Mouse (Mus musculus) forebrain, embryonic 14.5 days (tissue): ENCODE results near the gene Cacng2. TPM values are rescaled to one million over a fixed set of nuclear protein-coding genes. Genes with fewer than 3 reads are reported as not detected.

Experiments used
- ATAC-seq: fragments of 200-750 bp; cut with Nextera tagmentation; 2 replicates; pipeline ENCODE4 v1.8.0; 2017; ENCODE audit warnings: mild to moderate bottlenecking, moderate library complexity
- DNase-seq: peaks from one replicate; pipeline ENCODE4 v3.0.0-alpha.2; 2015; ENCODE audit warnings: low spot score
- H3K27ac ChIP-seq: fragments of 300-500 bp; sonication (generic); 2 replicates; pipeline ENCODE4 v1.5.1; 2014; ENCODE audit warnings: low read depth, mild to moderate bottlenecking, control low read depth, low read length, moderate library complexity
- H3K27me3 ChIP-seq: fragments of 300-500 bp; sonication (generic); replicated peaks from 2 replicates; pipeline ENCODE4 v1.6.1; 2014; ENCODE audit warnings: low read length, control low read depth, mixed read lengths; ENCODE audit not compliant: control insufficient read depth, insufficient read depth
- H3K36me3 ChIP-seq: fragments of 300-500 bp; sonication (generic); 2 replicates; pipeline ENCODE4 v1.6.1; 2014; ENCODE audit warnings: low read length, control low read depth; ENCODE audit not compliant: control insufficient read depth, insufficient read depth
- H3K4me1 ChIP-seq: fragments of 300-500 bp; sonication (generic); 2 replicates; pipeline ENCODE4 v1.6.1; 2014; ENCODE audit warnings: antibody characterized with exemption, low read length, control low read depth; ENCODE audit not compliant: control insufficient read depth, insufficient read depth
- H3K4me2 ChIP-seq: fragments of 300-500 bp; sonication (generic); 2 replicates; pipeline ENCODE4 v1.6.1; 2014; ENCODE audit warnings: mild to moderate bottlenecking, control low read depth, low read length
- H3K4me3 ChIP-seq: fragments of 300-500 bp; sonication (generic); 2 replicates; pipeline ENCODE4 v1.5.1; 2014; ENCODE audit warnings: low read depth, low read length, control low read depth
- H3K9ac ChIP-seq: fragments of 300-500 bp; sonication (generic); 2 replicates; pipeline ENCODE4 v1.6.1; 2014; ENCODE audit warnings: mild to moderate bottlenecking, low read length, control low read depth, moderate library complexity
- H3K9me3 ChIP-seq: fragments of 300-500 bp; sonication (generic); replicated peaks from 2 replicates; pipeline ENCODE4 v1.6.1; 2016; ENCODE audit warnings: low read length, control low read depth, mixed read lengths; ENCODE audit not compliant: control insufficient read depth
- WGBS: fragments of 180-500 bp; shearing (Covaris S2); extraction: QIAGEN DNeasy Blood & Tissue Kit; methylation state at CpG from one replicate; pipeline ENCODE4 v1.1.7; 2014; 5-methylcytosine and 5-hydroxymethylcytosine counted together
- polyA plus RNA-seq: library from polyadenylated mRNA; unstranded; fragments of >200 nt; fragmentation: Nextera tagmentation; extraction: Ambion mirVana; gene quantifications from 2 replicates; pipeline ENCODE4 v1.2.1, GENCODE M21; 2014

The Cacng2 gene
- polyA plus RNA-seq, 1 experiment from 2014 or later, result 4.7 TPM

- Histone ChIP-seq H3K4me1 (no peaks in the 10 kb centered on the region), H3K27ac (no peak overlapping the region), H3K4me2 (no peak overlapping the region), H3K9me3 (no peaks in the 10 kb centered on the region), H3K36me3 (no peaks in the 10 kb centered on the region), H3K4me3 (no peak overlapping the region), H3K9ac (no peak overlapping the region), H3K27me3 (no peaks in the 10 kb centered on the region)
- DNase-seq (no peak), ATAC-seq (no peak)
- WGBS, result 63% methylated on average over 3 of the region's 3 CpGs
Measured at GRCm38 (mm10) chr15:77977663-77978062, 142.2 kb downstream of the Cacng2 start.

GRCm38 (mm10) chr15:77974165-77974841 is 145.5 kb downstream of the Cacng2 start:
- DNase-seq (no peak), ATAC-seq (no peak)
- Histone ChIP-seq H3K27ac (no peak overlapping the region), H3K36me3 (no peaks in the 10 kb centered on the region), H3K9ac (no peak overlapping the region), H3K4me1 (peaks cover 11% of the 10 kb centered on the region), H3K4me3 (no peak overlapping the region), H3K4me2 (no peak overlapping the region), H3K27me3 (no peaks in the 10 kb centered on the region), H3K9me3 (no peaks in the 10 kb centered on the region)
- WGBS, result 78% methylated on average over 6 of the region's 6 CpGs

- H3K9ac ChIP-seq, result peak within 1 kb of the TSS; percentile 97
- under 1% methylated on average over 72 of the region's 72 CpGs for WGBS
- peak within 1 kb of the TSS; percentile 99 for H3K27ac ChIP-seq
- H3K4me1 ChIP-seq, result peaks cover 14% of the 10 kb centered on the region
- H3K4me3 ChIP-seq, result peak within 1 kb of the TSS; percentile 89
- no peaks in the 10 kb centered on the region for H3K27me3 ChIP-seq
- H3K9me3 ChIP-seq, result no peaks in the 10 kb centered on the region
- ATAC-seq, result peak; percentile 90
- peaks cover 28% of the 10 kb centered on the region for H3K36me3 ChIP-seq
- peak; percentile 98 for DNase-seq
- H3K4me2 ChIP-seq, result peak within 1 kb of the TSS; percentile 98
Measured at GRCm38 (mm10) chr15:77970470-77971292, 149.1 kb downstream of the Cacng2 start, which contains the start of gene Eif3d. TSS of gene Eif3d (minus strand) at chr15:77970813.

GRCm38 (mm10) chr15:77969940-77970469 is 149.8 kb downstream of the Cacng2 start:
- Histone ChIP-seq H3K9me3 (no peaks in the 10 kb centered on the region), H3K4me3 (peak overlapping the region; percentile 89), H3K27me3 (no peaks in the 10 kb centered on the region), H3K4me1 (peaks cover 14% of the 10 kb centered on the region), H3K36me3 (peaks cover 35% of the 10 kb centered on the region), H3K27ac (peak overlapping the region; percentile 99), H3K4me2 (peak overlapping the region; percentile 98), H3K9ac (peak overlapping the region; percentile 97)
- 3% methylated on average over 15 of the region's 15 CpGs for WGBS
- ATAC-seq (no peak), DNase-seq (no peak)

GRCm38 (mm10) chr15:77965117-77965528 is 154.7 kb downstream of the Cacng2 start:
- Histone ChIP-seq H3K4me3 (no peak overlapping the region), H3K27me3 (no peaks in the 10 kb centered on the region), H3K9ac (no peak overlapping the region), H3K9me3 (no peaks in the 10 kb centered on the region), H3K27ac (no peak overlapping the region), H3K4me1 (peaks cover 10% of the 10 kb centered on the region), H3K4me2 (no peak overlapping the region), H3K36me3 (peaks cover 84% of the 10 kb centered on the region)
- no peak for ATAC-seq
- DNase-seq, result no peak
- WGBS, result 86% methylated on average over 9 of the region's 9 CpGs

GRCm38 (mm10) chr15:77962447-77962846 is 157.4 kb downstream of the Cacng2 start:
- Histone ChIP-seq H3K4me1 (no peaks in the 10 kb centered on the region), H3K36me3 (peaks cover 95% of the 10 kb centered on the region), H3K27ac (no peak overlapping the region), H3K9ac (no peak overlapping the region), H3K4me3 (no peak overlapping the region), H3K4me2 (no peak overlapping the region), H3K27me3 (no peaks in the 10 kb centered on the region), H3K9me3 (no peaks in the 10 kb centered on the region)
- WGBS, result 97% methylated on average over 5 of the region's 5 CpGs
- ATAC-seq (no peak), DNase-seq (no peak)

- 86% methylated on average over 6 of the region's 6 CpGs for WGBS
- H3K9ac ChIP-seq, result no peak overlapping the region
- ATAC-seq, result no peak
- no peak overlapping the region for H3K4me3 ChIP-seq
- no peaks in the 10 kb centered on the region for H3K27me3 ChIP-seq
- H3K4me1 ChIP-seq, result peaks cover 7% of the 10 kb centered on the region
- H3K9me3 ChIP-seq, result no peaks in the 10 kb centered on the region
- H3K27ac ChIP-seq, result no peak overlapping the region
- no peak for DNase-seq
- H3K4me2 ChIP-seq, result no peak overlapping the region
- peaks cover 78% of the 10 kb centered on the region for H3K36me3 ChIP-seq
Measured at GRCm38 (mm10) chr15:77960693-77961092, 159.1 kb downstream of the Cacng2 start.

GRCm38 (mm10) chr15:77958071-77958470 is 161.8 kb downstream of the Cacng2 start:
- no peaks in the 10 kb centered on the region for H3K27me3 ChIP-seq
- peaks cover 56% of the 10 kb centered on the region for H3K36me3 ChIP-seq
- no peak overlapping the region for H3K27ac ChIP-seq
- ATAC-seq (no peak), DNase-seq (no peak)
- peaks cover 11% of the 10 kb centered on the region for H3K4me1 ChIP-seq
- H3K9me3 ChIP-seq, result no peaks in the 10 kb centered on the region
- H3K9ac ChIP-seq, result no peak overlapping the region
- 66% methylated on average over 3 of the region's 3 CpGs for WGBS
- H3K4me3 ChIP-seq, result no peak overlapping the region
- H3K4me2 ChIP-seq, result no peak overlapping the region
